Mouse (Mus musculus): Measurements from ENCODE around the gene Fignl1. TPM values are rescaled to one million over a fixed set of nuclear protein-coding genes. Genes with fewer than 3 reads are reported as not detected.
A peak's percentile ranks its signal among the peaks of the same experiment; 100 is the strongest.

Gene Fignl1
- total RNA-seq, 2 experiments from 2014 or later = 5.6 to 6.7 TPM

- intact Hi-C loops (cut with DNase I) = no loop called here
Observed at GRCm38 (mm10) chr11:11772196-11772595, 36.6 kb downstream of the Fignl1 start.

GRCm38 (mm10) chr11:11770691-11771090, 38.1 kb downstream of the Fignl1 start:
- intact Hi-C loops (cut with DNase I) = no loop called here
- DNase-seq = no peak

More at GRCm38 (mm10) chr11:11772196-11772595, 36.6 kb downstream of the Fignl1 start:
- DNase-seq = no peak

- intact Hi-C loops (cut with DNase I) = no loop called here
- no peak for DNase-seq
Observed at GRCm38 (mm10) chr11:11769281-11769680, 39.5 kb downstream of the Fignl1 start.

- intact Hi-C loops (cut with DNase I) = no loop called here
Observed at GRCm38 (mm10) chr11:11768057-11768456, 40.7 kb downstream of the Fignl1 start.

GRCm38 (mm10) chr11:11766736-11767135, 42.0 kb downstream of the Fignl1 start:
- intact Hi-C loops (cut with DNase I) = no loop called here
- no peak for DNase-seq

More at GRCm38 (mm10) chr11:11768057-11768456, 40.7 kb downstream of the Fignl1 start:
- DNase-seq = no peak

GRCm38 (mm10) chr11:11766105-11766504, 42.7 kb downstream of the Fignl1 start:
- no peak for DNase-seq
- intact Hi-C loops (cut with DNase I) = no loop called here

- intact Hi-C loops (cut with DNase I) = no loop called here
- no peak for DNase-seq
Observed at GRCm38 (mm10) chr11:11765414-11765813, 43.3 kb downstream of the Fignl1 start.

GRCm38 (mm10) chr11:11763211-11763666, 45.5 kb downstream of the Fignl1 start:
- intact Hi-C loops (cut with DNase I) = no loop called here
- peak in 1 of 2 experiments; percentile 7 for DNase-seq

GRCm38 (mm10) chr11:11758883-11759282, 49.9 kb downstream of the Fignl1 start:
- no peak for DNase-seq
- intact Hi-C loops (cut with DNase I) = no loop called here

- DNase-seq = no peak
- intact Hi-C loops (cut with DNase I) = no loop called here
Observed at GRCm38 (mm10) chr11:11758121-11758520, 50.6 kb downstream of the Fignl1 start.

- intact Hi-C loops (cut with DNase I) = no loop called here
Observed at GRCm38 (mm10) chr11:11752859-11753258, 55.9 kb downstream of the Fignl1 start.

GRCm38 (mm10) chr11:11751091-11751490, 57.7 kb downstream of the Fignl1 start:
- intact Hi-C loops (cut with DNase I) = no loop called here
- DNase-seq = no peak

More at GRCm38 (mm10) chr11:11752859-11753258, 55.9 kb downstream of the Fignl1 start:
- no peak for DNase-seq

- intact Hi-C loops (cut with DNase I) = no loop called here
- no peak for DNase-seq
Observed at GRCm38 (mm10) chr11:11744222-11744621, 64.5 kb downstream of the Fignl1 start.

GRCm38 (mm10) chr11:11742626-11743025, 66.1 kb downstream of the Fignl1 start:
- intact Hi-C loops (cut with DNase I) = loop anchor here (1.0 kb wide), 1 partner anchor 185 kb away; no protein-coding TSS in a partner anchor
- DNase-seq = peak; percentile 24 to 58

- intact Hi-C loops (cut with DNase I) = no loop called here
- DNase-seq = no peak
Observed at GRCm38 (mm10) chr11:11741574-11741973, 67.2 kb downstream of the Fignl1 start.

- no peak for DNase-seq
- intact Hi-C loops (cut with DNase I) = no loop called here
Observed at GRCm38 (mm10) chr11:11740603-11741002, 68.2 kb downstream of the Fignl1 start.

- intact Hi-C loops (cut with DNase I) = no loop called here
- no peak for DNase-seq
Observed at GRCm38 (mm10) chr11:11739054-11739453, 69.7 kb downstream of the Fignl1 start.

GRCm38 (mm10) chr11:11737562-11737961, 71.2 kb downstream of the Fignl1 start:
- intact Hi-C loops (cut with DNase I) = no loop called here
- DNase-seq = no peak

Other genes with a start within 250 kb of the Fignl1 start
- not detected for gene 4930512M02Rik, start 181.1 kb downstream of the Fignl1 start, total RNA-seq (2021)
- gene Ikzf1, start 124.0 kb downstream of the Fignl1 start, total RNA-seq (2021) = 1 to 10 TPM; 3.1 to 3.3 TPM
- 10 to 100 TPM; 11.0 to 11.9 TPM for gene Ddc, start 89.2 kb upstream of the Fignl1 start, total RNA-seq (2021)
- 100 to 1,000 TPM; 233 to 235 TPM for gene Grb10, start 229.7 kb upstream of the Fignl1 start, total RNA-seq (2021)